Mouse (Mus musculus) cerebellum, adult 9-10 months (tissue): Measurements from ENCODE around the gene Nkx3-2.

Experiments used
- DNase-seq: peaks from one replicate; pipeline ENCODE4 v3.0.0; 2022

Gene Nkx3-2

GRCm38 (mm10) chr5:41762141-41762946 lies 2.0 kb downstream of the Nkx3-2 start:
- no peak for DNase-seq

GRCm38 (mm10) chr5:41761509-41762140 lies 2.7 kb downstream of the Nkx3-2 start:
- DNase-seq: no peak

- DNase-seq: no peak
Measured at GRCm38 (mm10) chr5:41760831-41761508, 3.3 kb downstream of the Nkx3-2 start.

GRCm38 (mm10) chr5:41760071-41760470 lies 4.2 kb downstream of the Nkx3-2 start:
- DNase-seq: no peak

GRCm38 (mm10) chr5:41758671-41759639 lies 5.3 kb downstream of the Nkx3-2 start:
- no peak for DNase-seq

- DNase-seq: no peak
Measured at GRCm38 (mm10) chr5:41757338-41757737, 7.0 kb downstream of the Nkx3-2 start.

GRCm38 (mm10) chr5:41756396-41756795 lies 7.9 kb downstream of the Nkx3-2 start:
- DNase-seq: no peak

GRCm38 (mm10) chr5:41755373-41755960 lies 8.8 kb downstream of the Nkx3-2 start:
- no peak for DNase-seq

GRCm38 (mm10) chr5:41754836-41755235 lies 9.5 kb downstream of the Nkx3-2 start:
- no peak for DNase-seq

GRCm38 (mm10) chr5:41754226-41754775 lies 10.0 kb downstream of the Nkx3-2 start:
- no peak for DNase-seq

GRCm38 (mm10) chr5:41752721-41753120 lies 11.6 kb downstream of the Nkx3-2 start:
- DNase-seq: no peak

- DNase-seq: no peak
Measured at GRCm38 (mm10) chr5:41744898-41745780, 19.2 kb downstream of the Nkx3-2 start.

GRCm38 (mm10) chr5:41744234-41744633 lies 20.1 kb downstream of the Nkx3-2 start:
- no peak for DNase-seq

GRCm38 (mm10) chr5:41738817-41739216 lies 25.5 kb downstream of the Nkx3-2 start:
- DNase-seq: no peak

- no peak for DNase-seq
Measured at GRCm38 (mm10) chr5:41737039-41737438, 27.3 kb downstream of the Nkx3-2 start.

- no peak for DNase-seq
Measured at GRCm38 (mm10) chr5:41727017-41727416, 37.3 kb downstream of the Nkx3-2 start.

- DNase-seq: no peak
Measured at GRCm38 (mm10) chr5:41725573-41725972, 38.7 kb downstream of the Nkx3-2 start.
